Mouse (Mus musculus) liver, postnatal 0 days (tissue): ENCODE measurements around the gene Nectin2. TPM values are rescaled to one million over a fixed set of nuclear protein-coding genes. Genes with fewer than 3 reads are reported as not detected.

Source experiments
- ATAC-seq: fragments of 200-750 bp; cut with Nextera tagmentation; 2 replicates; pipeline ENCODE4 v1.8.0; 2017; ENCODE audit warnings: mild to moderate bottlenecking, moderate library complexity
- DNase-seq: peaks from one replicate; pipeline ENCODE4 v3.0.0-alpha.2; 2016
- H3K27ac ChIP-seq: fragments of 300-500 bp; sonication (generic); 2 replicates; pipeline ENCODE4 v1.5.1; 2014; ENCODE audit warnings: antibody characterized with exemption, moderate library complexity, mild to moderate bottlenecking, low read depth
- H3K27me3 ChIP-seq: fragments of 300-500 bp; sonication (generic); 2 replicates; pipeline ENCODE4 v1.6.1; 2014; ENCODE audit warnings: low read length, control low read depth, mixed read lengths; ENCODE audit not compliant: insufficient read depth
- H3K36me3 ChIP-seq: fragments of 300-500 bp; sonication (generic); replicated peaks from 2 replicates; pipeline ENCODE4 v1.6.1; 2014; ENCODE audit warnings: mild to moderate bottlenecking, control low read depth, low read length, moderate library complexity, mixed read lengths; ENCODE audit not compliant: insufficient read depth
- H3K4me1 ChIP-seq: fragments of 300-500 bp; sonication (generic); 2 replicates; pipeline ENCODE4 v1.6.1; 2014; ENCODE audit warnings: antibody characterized with exemption, mild to moderate bottlenecking, control low read depth; ENCODE audit not compliant: insufficient read depth
- H3K4me2 ChIP-seq: fragments of 300-500 bp; sonication (generic); 2 replicates; pipeline ENCODE4 v1.6.1; 2014; ENCODE audit warnings: low read depth, mild to moderate bottlenecking, low read length, moderate library complexity, mixed read lengths
- H3K4me3 ChIP-seq: fragments of 300-500 bp; sonication (generic); 2 replicates; pipeline ENCODE4 v1.5.1; 2014; ENCODE audit warnings: low read depth, low read length
- H3K9ac ChIP-seq: fragments of 300-500 bp; sonication (generic); replicated peaks from 2 replicates; pipeline ENCODE4 v1.6.1; 2014; ENCODE audit warnings: mild to moderate bottlenecking, moderate library complexity
- H3K9me3 ChIP-seq: fragments of 300-500 bp; sonication (generic); 2 replicates; pipeline ENCODE4 v1.6.1; 2016; ENCODE audit warnings: mild to moderate bottlenecking, control low read depth, low read length, mixed read lengths
- CTCF ChIP-seq: sonication (generic); IDR thresholded peaks from 2 replicates; pipeline ENCODE4 v1.5.1; 2016; ENCODE audit warnings: antibody characterized with exemption, low read depth
- EP300 ChIP-seq: IDR thresholded peaks from 2 replicates; pipeline ENCODE4 v1.6.1; 2016; ENCODE audit warnings: antibody characterized with exemption, low read depth, mild to moderate bottlenecking
- WGBS: fragments of 180-500 bp; shearing (Covaris S2); extraction: QIAGEN DNeasy Blood & Tissue Kit; methylation state at CpG from one replicate; pipeline ENCODE4 v1.1.7; 2014; ENCODE audit not compliant: insufficient replicate concordance; 5-methylcytosine and 5-hydroxymethylcytosine counted together
- polyA plus RNA-seq: library from polyadenylated mRNA; unstranded; fragments of >200 nt; fragmentation: Nextera tagmentation; extraction: Ambion mirVana; gene quantifications from 2 replicates; pipeline ENCODE4 v1.2.1, GENCODE M21; 2015

Gene Nectin2
- polyA plus RNA-seq, 1 experiment from 2014 or later: 51.0 TPM

GRCm38 (mm10) chr7:19676662-19677061 lies 73.6 kb downstream of the Nectin2 start:
- no peaks in the 10 kb centered on the region for H3K9me3 ChIP-seq
- no peaks in the 10 kb centered on the region for H3K36me3 ChIP-seq
- no peak overlapping the region for H3K4me3 ChIP-seq
- peak overlapping the region; percentile 33 for H3K9ac ChIP-seq
- H3K4me1 ChIP-seq: peaks cover 13% of the 10 kb centered on the region
- peak overlapping the region; percentile 48 for H3K4me2 ChIP-seq
- H3K27ac ChIP-seq: peak overlapping the region; percentile 98
- H3K27me3 ChIP-seq: no peaks in the 10 kb centered on the region
- ATAC-seq (peak; percentile 52), DNase-seq (peak; percentile 62)
- TF ChIP-seq EP300 (0 out of 2 replicates have a peak, but pooled peaks have one; percentile 6), CTCF (no peak)
- 74% methylated on average over 1 of the region's 1 CpGs for WGBS

GRCm38 (mm10) chr7:19675824-19676223 lies 74.5 kb downstream of the Nectin2 start:
- Histone ChIP-seq H3K36me3 (0 out of 2 replicates have a peak, but pooled peaks cover 3% of the 10 kb centered on the region), H3K4me1 (peaks cover 9% of the 10 kb centered on the region), H3K9me3 (no peaks in the 10 kb centered on the region), H3K27me3 (no peaks in the 10 kb centered on the region), H3K4me2 (peak overlapping the region; percentile 48), H3K9ac (peak overlapping the region; percentile 33), H3K27ac (peak overlapping the region; percentile 98), H3K4me3 (no peak overlapping the region; the same call in 1 of the 2 replicates)
- TF ChIP-seq CTCF (no peak), EP300 (no peak)
- WGBS: 39% methylated on average over 10 of the region's 10 CpGs
- ATAC-seq (peak; percentile 21), DNase-seq (peak; percentile 52)

GRCm38 (mm10) chr7:19673083-19673699 lies 77.1 kb downstream of the Nectin2 start:
- Histone ChIP-seq H3K4me2 (no peak overlapping the region), H3K36me3 (0 out of 2 replicates have a peak, but pooled peaks cover 3% of the 10 kb centered on the region), H3K4me1 (peaks cover 19% of the 10 kb centered on the region), H3K4me3 (no peak overlapping the region), H3K9me3 (no peaks in the 10 kb centered on the region), H3K27ac (no peak overlapping the region), H3K9ac (no peak overlapping the region), H3K27me3 (no peaks in the 10 kb centered on the region)
- WGBS: 62% methylated on average over 14 of the region's 14 CpGs
- ATAC-seq: no peak
- TF ChIP-seq CTCF (no peak), EP300 (no peak)
- DNase-seq: no peak

GRCm38 (mm10) chr7:19671511-19671910 lies 78.8 kb downstream of the Nectin2 start:
- Histone ChIP-seq H3K4me3 (no peak overlapping the region), H3K27ac (no peak overlapping the region), H3K9ac (no peak overlapping the region), H3K4me1 (peaks cover 15% of the 10 kb centered on the region), H3K36me3 (0 out of 2 replicates have a peak, but pooled peaks cover 3% of the 10 kb centered on the region), H3K27me3 (no peaks in the 10 kb centered on the region), H3K9me3 (no peaks in the 10 kb centered on the region), H3K4me2 (no peak overlapping the region)
- 76% methylated on average over 10 of the region's 10 CpGs for WGBS
- no peak for ATAC-seq
- TF ChIP-seq CTCF (no peak), EP300 (no peak)
- no peak for DNase-seq

GRCm38 (mm10) chr7:19668947-19669721 lies 81.1 kb downstream of the Nectin2 start:
- Histone ChIP-seq H3K36me3 (0 out of 2 replicates have a peak, but pooled peaks cover 3% of the 10 kb centered on the region), H3K4me2 (peak overlapping the region; percentile 55), H3K4me3 (no peak overlapping the region; the same call in 1 of the 2 replicates), H3K27me3 (no peaks in the 10 kb centered on the region), H3K27ac (peak overlapping the region; percentile 90), H3K9me3 (no peaks in the 10 kb centered on the region), H3K9ac (peak overlapping the region; percentile 48), H3K4me1 (peaks cover 22% of the 10 kb centered on the region)
- peak; percentile 64 for ATAC-seq
- TF ChIP-seq EP300: peak; percentile 49; the same call in 1 of the 2 replicates
- peak; percentile 99 for TF ChIP-seq CTCF
- WGBS: 5% methylated on average over 10 of the region's 10 CpGs
- DNase-seq: peak; percentile 91

- 0 out of 2 replicates have a peak, but pooled peaks cover 3% of the 10 kb centered on the region for H3K36me3 ChIP-seq
- H3K4me2 ChIP-seq: no peak overlapping the region
- no peak overlapping the region for H3K9ac ChIP-seq
- WGBS: 52% methylated on average over 2 of the region's 2 CpGs
- peaks cover 33% of the 10 kb centered on the region for H3K4me1 ChIP-seq
- no peaks in the 10 kb centered on the region for H3K9me3 ChIP-seq
- DNase-seq: no peak
- H3K4me3 ChIP-seq: no peak overlapping the region
- ATAC-seq: no peak
- H3K27ac ChIP-seq: peak overlapping the region; percentile 77
- TF ChIP-seq EP300 (no peak), CTCF (no peak)
- no peaks in the 10 kb centered on the region for H3K27me3 ChIP-seq
These were observed 82.8 kb downstream of the Nectin2 start for GRCm38 (mm10) chr7:19667434-19667833.
